Mouse (Mus musculus) lung, postnatal 25 days (tissue): ENCODE measurements around the gene St6galnac1.
A peak's percentile ranks its signal among the peaks of the same experiment; 100 is the strongest.

ENCODE experiments used
- DNase-seq: peaks from one replicate; pipeline ENCODE4 v3.0.0; 2022; ENCODE audit warnings: low spot score

The St6galnac1 gene

GRCm38 (mm10) chr11:116726156-116726555 is 49.2 kb downstream of the St6galnac1 start:
- DNase-seq: no peak

DNA sequence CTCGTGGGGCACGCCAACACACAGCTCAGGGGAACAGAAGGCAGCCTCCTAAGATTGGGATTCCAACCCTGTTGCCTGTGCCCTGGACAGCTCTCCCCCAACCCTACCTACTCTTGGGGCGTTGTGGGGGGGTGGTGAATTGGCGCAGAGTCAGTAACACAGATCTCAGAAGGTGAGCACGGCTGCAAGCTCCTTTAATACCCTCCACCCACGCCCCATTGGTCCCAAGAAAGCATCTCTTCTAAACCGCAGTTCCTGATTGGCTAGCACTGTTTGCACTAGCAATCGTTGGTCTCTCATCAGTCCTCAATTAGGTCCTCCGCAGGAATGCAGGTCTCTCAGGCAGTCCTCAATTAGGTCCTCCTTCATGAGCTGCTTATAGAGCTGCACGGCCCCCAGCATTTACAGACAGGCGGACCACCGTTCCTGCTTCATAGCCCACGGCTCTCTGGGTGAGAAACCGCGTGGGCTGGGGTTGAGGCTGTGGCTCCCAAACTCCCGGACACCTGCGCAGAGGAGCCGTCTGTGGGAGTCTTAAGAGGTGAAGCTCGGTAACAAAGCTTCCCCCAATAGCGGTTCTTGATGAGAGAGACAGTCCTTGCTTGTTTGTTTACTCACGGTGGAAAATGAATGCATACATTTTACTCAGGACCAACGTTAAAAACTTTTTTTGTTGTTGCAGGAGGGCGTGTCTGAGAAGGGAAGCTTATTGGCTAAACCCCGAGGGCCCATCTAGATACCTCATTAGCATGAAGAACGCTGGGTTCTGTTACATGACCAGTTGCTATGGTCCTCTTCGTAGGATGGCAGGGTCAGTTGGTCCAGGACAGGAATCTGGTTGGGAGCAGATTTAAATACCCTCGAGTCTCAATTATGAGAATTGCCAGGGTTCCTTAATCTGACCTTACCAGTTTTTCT is 50.0 kb downstream of the St6galnac1 start:
- no peak for DNase-seq

DNA sequence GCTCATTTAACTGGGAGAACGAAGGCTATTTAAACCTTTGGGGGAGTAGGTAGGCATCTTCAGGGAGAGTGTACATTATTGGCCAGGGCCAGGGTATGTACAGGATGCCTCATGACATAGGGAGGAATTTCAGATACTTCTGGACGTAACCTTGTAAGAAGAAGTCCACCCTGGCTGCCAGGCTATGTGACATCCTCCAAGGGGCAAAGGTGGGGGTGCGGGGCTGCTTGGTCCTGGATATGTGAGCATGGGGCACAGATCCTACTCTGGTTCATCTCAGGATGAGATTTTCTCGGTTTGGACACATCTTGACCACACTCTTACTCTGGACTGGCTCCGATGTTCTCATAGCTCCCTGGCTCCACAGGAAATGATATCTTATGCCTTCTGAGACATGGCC is 52.2 kb downstream of the St6galnac1 start:
- no peak for DNase-seq

GRCm38 (mm10) chr11:116721548-116722271 is 53.6 kb downstream of the St6galnac1 start:
- peak; percentile 42 for DNase-seq

DNA sequence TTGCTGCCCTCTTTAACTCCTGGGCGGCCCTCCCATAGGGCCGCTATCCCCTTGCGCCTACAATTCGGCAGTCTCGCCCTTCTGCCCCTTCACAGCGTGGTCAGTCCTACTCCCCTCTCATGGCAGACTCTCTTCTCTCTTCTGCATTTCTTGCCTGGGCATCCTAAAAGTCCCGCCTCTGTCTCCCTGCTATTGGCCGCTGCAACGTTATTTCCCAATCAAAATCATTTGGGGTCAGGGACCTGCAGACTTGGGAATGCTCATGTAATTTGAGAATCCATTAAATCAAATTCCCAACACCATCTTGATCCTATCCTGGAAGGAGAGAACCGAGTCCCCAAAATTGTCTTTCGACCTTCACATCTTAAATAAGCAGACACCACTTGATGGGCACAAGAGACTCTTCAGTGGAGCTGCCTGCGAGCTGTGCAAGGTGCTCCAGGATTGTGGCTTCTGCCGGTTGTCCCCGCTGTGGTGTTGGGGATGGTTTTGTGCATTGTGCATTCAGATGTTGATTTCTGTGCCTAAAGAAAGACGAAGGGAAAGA is 54.9 kb downstream of the St6galnac1 start:
- no peak for DNase-seq
